Mouse (Mus musculus) limb, embryonic 14.5 days (tissue): ENCODE results near the gene Oaz3. TPM values are rescaled to one million over a fixed set of nuclear protein-coding genes. Genes with fewer than 3 reads are reported as not detected.

Experiments used
- ATAC-seq: fragments of 200-750 bp; cut with Nextera tagmentation; 2 replicates; pipeline ENCODE4 v1.8.0; 2017; ENCODE audit warnings: low read depth, moderate number of reproducible peaks, moderate TSS enrichment; ENCODE audit not compliant: low FRiP score
- DNase-seq: peaks from one replicate; pipeline ENCODE4 v3.0.0-alpha.2; 2015; ENCODE audit warnings: low spot score
- H3K27ac ChIP-seq: fragments of 300-500 bp; sonication (generic); replicated peaks from 2 replicates; pipeline ENCODE4 v1.5.1; 2014; ENCODE audit warnings: low read depth, mild to moderate bottlenecking, low read length, moderate library complexity, mixed read lengths
- H3K27me3 ChIP-seq: fragments of 300-500 bp; sonication (generic); 2 replicates; pipeline ENCODE4 v1.6.1; 2014; ENCODE audit warnings: low read length, mixed read lengths; ENCODE audit not compliant: control insufficient read depth, insufficient read depth
- H3K36me3 ChIP-seq: fragments of 300-500 bp; sonication (generic); 2 replicates; pipeline ENCODE4 v1.6.1; 2014; ENCODE audit warnings: mild to moderate bottlenecking, low read length, moderate library complexity, mixed read lengths; ENCODE audit not compliant: control insufficient read depth, insufficient read depth
- H3K4me1 ChIP-seq: fragments of 300-500 bp; sonication (generic); 2 replicates; pipeline ENCODE4 v1.6.1; 2014; ENCODE audit warnings: antibody characterized with exemption, low read length, mixed read lengths; ENCODE audit not compliant: control insufficient read depth, insufficient read depth
- H3K4me2 ChIP-seq: fragments of 300-500 bp; sonication (generic); replicated peaks from 2 replicates; pipeline ENCODE4 v1.6.1; 2014; ENCODE audit warnings: low read depth, mild to moderate bottlenecking, low read length, moderate library complexity; ENCODE audit not compliant: severe bottlenecking
- H3K4me3 ChIP-seq: fragments of 300-500 bp; sonication (generic); replicated peaks from 2 replicates; pipeline ENCODE4 v1.5.1; 2014; ENCODE audit warnings: low read length
- H3K9ac ChIP-seq: fragments of 300-500 bp; sonication (generic); 2 replicates; pipeline ENCODE4 v1.6.1; 2014; ENCODE audit warnings: mild to moderate bottlenecking, low read depth, low read length, moderate library complexity; ENCODE audit not compliant: severe bottlenecking
- H3K9me3 ChIP-seq: fragments of 300-500 bp; sonication (generic); 2 replicates; pipeline ENCODE4 v1.6.1; 2016; ENCODE audit warnings: low read length; ENCODE audit not compliant: control insufficient read depth
- POLR2A ChIP-seq: fragments of 200-500 bp; IDR thresholded peaks from 2 replicates; pipeline ENCODE4 v1.8.0; 2012; ENCODE audit warnings: inconsistent platforms, mild to moderate bottlenecking, moderate library complexity, borderline replicate concordance; ENCODE audit not compliant: insufficient read depth, insufficient read length; ENCODE audit errors: extremely low read depth
- WGBS: fragments of 180-500 bp; shearing (Covaris S2); extraction: QIAGEN DNeasy Blood & Tissue Kit; methylation state at CpG from one replicate; pipeline ENCODE4 v1.1.7; 2014; 5-methylcytosine and 5-hydroxymethylcytosine counted together
- polyA plus RNA-seq, 2 experiments: library from polyadenylated mRNA; depleted of rRNA in 1 of 2; stranded (reverse) in 1 of 2; unstranded in 1 of 2; fragments of >200 nt; fragmentation: Nextera tagmentation in 1 of 2; extraction: Ambion mirVana in 1 of 2; gene quantifications; 2 replicates each; pipeline versions ENCODE4 v1.2.1 to v1.2.3; 2012 to 2014

The Oaz3 gene
- polyA plus RNA-seq, 2 experiments, result 0.26 to 0.30 TPM

DNA sequence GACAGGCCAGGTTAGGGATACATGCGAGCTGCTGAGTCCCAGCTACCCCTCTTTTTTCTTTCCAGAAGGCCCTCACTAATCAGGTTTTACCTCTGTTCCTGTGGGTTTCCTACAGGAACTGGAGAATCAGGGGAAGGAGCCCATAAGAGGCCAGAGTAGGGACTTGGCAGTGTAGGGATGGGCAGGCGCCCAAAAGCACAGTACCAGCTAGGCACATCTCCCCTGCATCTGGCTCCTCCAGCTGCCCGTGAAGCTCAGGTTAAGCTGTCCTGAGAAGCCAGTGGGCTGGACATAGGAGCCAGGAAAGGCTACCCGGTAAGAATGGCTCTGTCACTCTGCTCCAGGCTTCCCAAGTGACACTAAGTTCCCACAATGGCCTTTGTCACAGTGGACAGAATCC lies 37.7 kb upstream of the Oaz3 start:
- H3K36me3 ChIP-seq, result no peaks in the 10 kb centered on the region
- H3K4me3 ChIP-seq, result no peak overlapping the region
- DNase-seq (no peak), ATAC-seq (no peak)
- 73% methylated on average over 4 of the region's 4 CpGs for WGBS
- H3K4me2 ChIP-seq, result no peak overlapping the region
- H3K9me3 ChIP-seq, result no peaks in the 10 kb centered on the region
- H3K4me1 ChIP-seq, result peaks cover 5% of the 10 kb centered on the region; the same call in 1 of the 2 replicates
- H3K27ac ChIP-seq, result no peak overlapping the region
- H3K27me3 ChIP-seq, result 0 out of 2 replicates have a peak, but pooled peaks cover 10% of the 10 kb centered on the region
- no peak for TF ChIP-seq POLR2A
- H3K9ac ChIP-seq, result no peak overlapping the region

DNA sequence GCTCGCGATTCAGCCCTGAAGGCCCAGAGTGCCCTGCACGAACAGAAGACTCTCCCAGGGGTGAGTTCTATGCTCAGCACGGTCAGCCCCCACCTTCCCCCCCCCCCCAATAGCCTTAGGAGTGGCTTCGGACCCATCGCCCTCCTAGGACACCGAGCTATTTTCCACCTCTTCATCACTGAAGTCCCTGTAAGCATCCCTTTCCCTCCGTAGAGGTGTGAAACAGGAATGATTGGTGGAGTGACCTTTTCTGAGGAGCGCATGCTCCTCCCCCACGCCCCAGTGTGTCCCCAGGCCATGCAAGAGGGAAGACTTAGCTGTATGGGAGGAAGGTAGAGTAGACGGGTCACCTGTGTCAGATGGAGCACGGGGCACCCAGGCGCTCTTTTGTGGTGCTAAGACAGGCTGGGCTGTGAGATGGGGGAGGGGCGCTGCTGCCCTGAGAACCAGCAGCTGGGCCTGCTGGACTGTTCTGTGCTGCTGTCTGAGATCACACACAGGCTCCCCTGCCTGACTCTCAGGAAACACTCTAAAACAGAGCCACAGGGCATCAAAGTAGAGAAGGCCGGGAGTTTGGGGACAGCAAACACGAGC lies 36.7 kb upstream of the Oaz3 start, which contains the start of gene Riiad1:
TSS of gene Riiad1 (minus strand) at position 51 of the 594 bp plus-strand sequence.
- Histone ChIP-seq H3K4me1 (peaks cover 3% of the 10 kb centered on the region; the same call in 1 of the 2 replicates), H3K9me3 (no peaks in the 10 kb centered on the region), H3K4me3 (no peak within 1 kb of the TSS), H3K9ac (no peak within 1 kb of the TSS), H3K4me2 (0 out of 2 replicates have a peak within 1 kb of the TSS, but pooled peaks have one; percentile 3), H3K27ac (no peak within 1 kb of the TSS), H3K36me3 (no peaks in the 10 kb centered on the region), H3K27me3 (0 out of 2 replicates have a peak, but pooled peaks cover 10% of the 10 kb centered on the region)
- no peak for TF ChIP-seq POLR2A
- DNase-seq, result no peak
- no peak for ATAC-seq
- WGBS, result 10% methylated on average over 15 of the region's 16 CpGs

DNA sequence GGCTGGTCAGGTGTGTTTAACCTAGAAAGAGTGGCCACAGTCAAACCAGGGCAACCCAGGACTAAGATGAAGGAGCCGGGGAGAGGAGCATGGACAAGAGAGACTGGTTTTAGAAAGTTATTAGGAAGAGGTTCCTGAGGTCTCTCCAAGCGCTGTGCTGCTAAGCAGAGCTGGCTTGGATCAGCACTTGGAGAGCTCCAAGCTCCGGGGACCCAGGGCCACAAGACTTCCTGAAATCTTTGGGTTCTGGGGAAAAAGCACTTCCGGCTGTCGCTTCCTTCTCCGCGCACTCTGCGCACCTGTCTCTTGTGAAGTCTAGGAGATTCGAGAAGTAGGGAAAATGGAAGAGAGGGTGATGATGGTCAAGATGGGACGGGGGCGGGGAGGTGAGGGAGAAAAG lies 35.8 kb upstream of the Oaz3 start:
- Histone ChIP-seq H3K4me3 (no peak overlapping the region), H3K36me3 (no peaks in the 10 kb centered on the region), H3K4me2 (0 out of 2 replicates have a peak overlapping the region, but pooled peaks have one; percentile 3), H3K27me3 (0 out of 2 replicates have a peak, but pooled peaks cover 10% of the 10 kb centered on the region), H3K4me1 (peaks cover 3% of the 10 kb centered on the region; the same call in 1 of the 2 replicates), H3K27ac (no peak overlapping the region), H3K9me3 (no peaks in the 10 kb centered on the region), H3K9ac (no peak overlapping the region)
- no peak for TF ChIP-seq POLR2A
- WGBS, result 9% methylated on average over 11 of the region's 11 CpGs
- peak; percentile 50 for DNase-seq
- no peak for ATAC-seq

DNA sequence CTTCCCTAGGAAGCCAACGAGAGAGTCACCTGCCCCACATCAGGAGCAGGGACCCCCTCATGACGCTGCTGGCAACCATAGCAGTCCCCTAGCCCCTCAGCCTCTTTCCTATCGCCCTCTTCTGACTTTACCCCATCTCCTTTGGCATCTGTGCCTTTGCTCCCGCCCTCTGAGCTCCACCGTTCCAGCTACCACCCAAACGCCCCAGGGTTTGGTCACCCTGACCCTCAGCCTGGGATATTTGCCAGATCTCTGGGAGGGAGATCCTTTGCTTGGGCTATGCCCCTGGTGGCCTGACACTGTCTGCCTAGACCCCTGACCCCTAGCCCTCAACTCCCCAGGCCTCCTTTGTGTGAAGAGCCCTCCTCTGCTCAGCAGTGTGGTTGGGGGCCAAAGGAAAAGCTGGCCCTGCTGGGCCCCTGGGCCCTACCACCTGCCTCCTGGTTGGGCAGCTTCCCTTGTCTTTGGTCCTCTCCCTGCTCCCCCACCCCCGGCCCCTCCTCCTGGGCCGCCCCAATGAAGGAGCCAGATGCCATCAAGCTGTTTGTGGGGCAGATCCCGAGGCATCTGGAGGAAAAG lies 35.0 kb upstream of the Oaz3 start:
- no peak overlapping the region for H3K4me3 ChIP-seq
- no peak overlapping the region for H3K4me2 ChIP-seq
- no peaks in the 10 kb centered on the region for H3K36me3 ChIP-seq
- WGBS, result 14% methylated on average over 9 of the region's 9 CpGs
- ATAC-seq, result no peak
- 0 out of 2 replicates have a peak, but pooled peaks cover 10% of the 10 kb centered on the region for H3K27me3 ChIP-seq
- DNase-seq, result no peak
- H3K4me1 ChIP-seq, result no peaks in the 10 kb centered on the region
- no peak overlapping the region for H3K27ac ChIP-seq
- no peak overlapping the region for H3K9ac ChIP-seq
- no peak for TF ChIP-seq POLR2A
- no peaks in the 10 kb centered on the region for H3K9me3 ChIP-seq

DNA sequence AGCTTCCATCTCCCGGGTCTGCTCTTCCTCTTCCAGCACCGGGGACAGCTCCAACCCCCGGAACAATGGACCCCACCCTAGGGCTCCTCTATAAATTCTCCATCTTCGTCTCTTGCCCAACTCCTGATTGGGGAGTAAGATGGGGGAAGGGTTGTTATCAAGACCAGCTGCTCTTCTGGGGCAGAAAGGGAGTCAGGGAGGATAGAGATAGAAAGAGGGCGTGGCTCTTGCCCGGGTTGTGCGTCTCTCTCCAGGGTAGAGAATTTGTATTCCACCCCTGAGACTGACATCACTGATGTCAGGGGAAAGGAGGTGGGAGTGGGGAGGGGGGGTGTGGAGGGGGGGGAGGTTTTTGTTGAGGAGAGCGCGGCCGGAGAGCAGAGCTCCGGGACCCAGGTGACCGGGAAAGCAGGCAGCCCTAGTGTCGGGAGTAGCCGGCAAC lies 34.3 kb upstream of the Oaz3 start, which contains the start of gene Celf3:
TSS of gene Celf3 (plus strand) at position 315 of the 442 bp plus-strand sequence.
- Histone ChIP-seq H3K4me1 (no peaks in the 10 kb centered on the region; the same call in 1 of the 2 replicates), H3K4me3 (no peak within 1 kb of the TSS), H3K4me2 (no peak within 1 kb of the TSS), H3K27me3 (0 out of 2 replicates have a peak, but pooled peaks cover 10% of the 10 kb centered on the region), H3K9me3 (no peaks in the 10 kb centered on the region), H3K36me3 (no peaks in the 10 kb centered on the region), H3K27ac (no peak within 1 kb of the TSS), H3K9ac (no peak within 1 kb of the TSS)
- no peak for ATAC-seq
- no peak for DNase-seq
- WGBS, result 2% methylated on average over 14 of the region's 14 CpGs
- no peak for TF ChIP-seq POLR2A
